Mouse (Mus musculus): ENCODE measurements at regions not wholly inside any gene's neighbourhood (a gene's known extent, or its start where the extent isn't known, plus 50 kb on each side); places are given as distances from the start of the nearest gene placed in this dataset.
A peak's percentile ranks its signal among the peaks of the same experiment; 100 is the strongest.

DNA sequence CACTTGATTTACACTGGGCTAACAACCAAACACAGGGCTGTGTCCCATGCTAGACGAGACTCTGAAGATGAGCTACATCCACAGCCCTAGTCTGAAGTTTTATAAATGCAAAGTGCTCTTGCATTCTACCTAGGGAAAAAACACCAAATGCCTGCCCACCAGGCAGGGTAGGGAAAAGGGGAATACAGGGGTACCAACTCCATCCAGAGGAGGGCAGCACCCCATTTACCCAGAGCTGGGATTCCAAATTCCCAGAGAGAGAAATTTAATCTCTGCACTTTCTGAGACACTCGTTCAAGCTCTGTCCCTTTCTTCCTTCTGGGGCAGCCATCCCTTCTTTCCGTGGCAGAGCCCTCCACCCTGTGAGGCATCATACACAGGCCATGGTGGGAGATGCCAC is 66.8 kb upstream of the Hdhd5 start:
- H3K4me2 ChIP-seq (ENCODE audit: low read depth, low read length): no peak overlapping the region
- DNase-seq (ENCODE audit: low spot score): no peak
- H3K27me3 ChIP-seq (replicated peaks; ENCODE audit: control insufficient read depth, insufficient read depth, low read length): no peaks in the 10 kb centered on the region
- WGBS: 33% methylated on average over 3 of the region's 3 CpGs
- no peaks in the 10 kb centered on the region for H3K4me1 ChIP-seq (ENCODE audit: control insufficient read depth, insufficient read depth, low read length)
- no peak overlapping the region for H3K4me3 ChIP-seq (ENCODE audit: low read depth, low read length)
- H3K9me3 ChIP-seq (ENCODE audit: control insufficient read depth, low read length): no peaks in the 10 kb centered on the region
- H3K36me3 ChIP-seq (ENCODE audit: control insufficient read depth, insufficient read depth, low read length): no peaks in the 10 kb centered on the region
- no peak overlapping the region for H3K27ac ChIP-seq (replicated peaks; ENCODE audit: low read depth, low read length)
- ATAC-seq (ENCODE audit: low read depth): no peak
- H3K9ac ChIP-seq (ENCODE audit: low read depth, low read length): no peak overlapping the region

GRCm38 (mm10) chr6:120596717-120597116 is 65.6 kb upstream of the Hdhd5 start:
- Histone ChIP-seq H3K4me1 (ENCODE audit: control insufficient read depth, insufficient read depth, low read length) (peaks cover 6% of the 10 kb centered on the region; the same call in 1 of the 2 replicates), H3K9ac (ENCODE audit: low read depth, low read length) (no peak overlapping the region), H3K4me3 (ENCODE audit: low read depth, low read length) (no peak overlapping the region), H3K27ac (replicated peaks; ENCODE audit: low read depth, low read length) (no peak overlapping the region), H3K9me3 (ENCODE audit: control insufficient read depth, low read length) (no peaks in the 10 kb centered on the region), H3K36me3 (ENCODE audit: control insufficient read depth, insufficient read depth, low read length) (no peaks in the 10 kb centered on the region), H3K27me3 (replicated peaks; ENCODE audit: control insufficient read depth, insufficient read depth, low read length) (no peaks in the 10 kb centered on the region), H3K4me2 (ENCODE audit: low read depth, low read length) (no peak overlapping the region)
- DNase-seq (ENCODE audit: low spot score) (no peak), ATAC-seq (ENCODE audit: low read depth) (no peak)
- 86% methylated on average over 3 of the region's 3 CpGs for WGBS

- no peaks in the 10 kb centered on the region for H3K27me3 ChIP-seq (replicated peaks; ENCODE audit: control insufficient read depth, insufficient read depth, low read length)
- H3K4me3 ChIP-seq (ENCODE audit: low read depth, low read length): no peak overlapping the region
- ATAC-seq (ENCODE audit: low read depth) (no peak), DNase-seq (ENCODE audit: low spot score) (no peak)
- no peak overlapping the region for H3K9ac ChIP-seq (ENCODE audit: low read depth, low read length)
- H3K4me2 ChIP-seq (ENCODE audit: low read depth, low read length): no peak overlapping the region
- H3K27ac ChIP-seq (replicated peaks; ENCODE audit: low read depth, low read length): no peak overlapping the region
- no peaks in the 10 kb centered on the region for H3K9me3 ChIP-seq (ENCODE audit: control insufficient read depth, low read length)
- no peaks in the 10 kb centered on the region for H3K36me3 ChIP-seq (ENCODE audit: control insufficient read depth, insufficient read depth, low read length)
- 89% methylated on average over 8 of the region's 8 CpGs for WGBS
- peaks cover 6% of the 10 kb centered on the region; the same call in 1 of the 2 replicates for H3K4me1 ChIP-seq (ENCODE audit: control insufficient read depth, insufficient read depth, low read length)
Measured at GRCm38 (mm10) chr6:120594463-120594862, 63.3 kb upstream of the Hdhd5 start.

DNA sequence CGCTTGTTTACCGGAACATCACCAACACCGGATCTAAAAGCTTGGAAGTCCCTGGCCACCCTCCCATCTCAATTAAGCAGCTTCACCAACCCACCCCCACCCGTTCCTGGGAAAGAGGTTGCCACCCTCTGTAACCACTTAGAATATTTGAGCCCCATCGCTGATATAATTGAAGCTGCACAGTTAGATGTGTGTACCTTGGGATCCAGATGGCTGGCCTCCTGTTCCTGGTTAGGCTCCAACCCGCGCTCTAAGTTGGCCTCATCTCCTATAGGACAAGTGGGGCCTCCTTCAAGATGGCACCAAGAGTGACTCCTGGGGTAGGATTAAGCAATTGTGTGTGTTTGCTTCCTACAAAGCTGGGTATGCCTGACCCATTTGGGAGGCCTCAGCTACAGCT is 61.6 kb upstream of the Hdhd5 start:
- Histone ChIP-seq H3K27me3 (replicated peaks; ENCODE audit: control insufficient read depth, insufficient read depth, low read length) (no peaks in the 10 kb centered on the region), H3K4me3 (ENCODE audit: low read depth, low read length) (no peak overlapping the region), H3K4me2 (ENCODE audit: low read depth, low read length) (no peak overlapping the region), H3K4me1 (ENCODE audit: control insufficient read depth, insufficient read depth, low read length) (peaks cover 6% of the 10 kb centered on the region; the same call in 1 of the 2 replicates), H3K27ac (replicated peaks; ENCODE audit: low read depth, low read length) (no peak overlapping the region), H3K9ac (ENCODE audit: low read depth, low read length) (no peak overlapping the region), H3K9me3 (ENCODE audit: control insufficient read depth, low read length) (no peaks in the 10 kb centered on the region), H3K36me3 (ENCODE audit: control insufficient read depth, insufficient read depth, low read length) (no peaks in the 10 kb centered on the region)
- 24% methylated on average over 7 of the region's 7 CpGs for WGBS
- ATAC-seq (ENCODE audit: low read depth) (no peak; the same call in none of the 2 replicates), DNase-seq (ENCODE audit: low spot score) (no peak)

GRCm38 (mm10) chr6:120592031-120592681 is 61.0 kb upstream of the Hdhd5 start:
- peaks cover 6% of the 10 kb centered on the region; the same call in 1 of the 2 replicates for H3K4me1 ChIP-seq (ENCODE audit: control insufficient read depth, insufficient read depth, low read length)
- WGBS: 7% methylated on average over 15 of the region's 17 CpGs
- H3K9ac ChIP-seq (ENCODE audit: low read depth, low read length): no peak overlapping the region
- H3K36me3 ChIP-seq (ENCODE audit: control insufficient read depth, insufficient read depth, low read length): no peaks in the 10 kb centered on the region
- no peaks in the 10 kb centered on the region for H3K9me3 ChIP-seq (ENCODE audit: control insufficient read depth, low read length)
- DNase-seq (ENCODE audit: low spot score) (peak; percentile 61), ATAC-seq (ENCODE audit: low read depth) (peak; percentile 83)
- H3K4me2 ChIP-seq (ENCODE audit: low read depth, low read length): peak overlapping the region; percentile 5
- H3K27me3 ChIP-seq (replicated peaks; ENCODE audit: control insufficient read depth, insufficient read depth, low read length): no peaks in the 10 kb centered on the region
- H3K4me3 ChIP-seq (ENCODE audit: low read depth, low read length): no peak overlapping the region
- no peak overlapping the region for H3K27ac ChIP-seq (replicated peaks; ENCODE audit: low read depth, low read length)

DNA sequence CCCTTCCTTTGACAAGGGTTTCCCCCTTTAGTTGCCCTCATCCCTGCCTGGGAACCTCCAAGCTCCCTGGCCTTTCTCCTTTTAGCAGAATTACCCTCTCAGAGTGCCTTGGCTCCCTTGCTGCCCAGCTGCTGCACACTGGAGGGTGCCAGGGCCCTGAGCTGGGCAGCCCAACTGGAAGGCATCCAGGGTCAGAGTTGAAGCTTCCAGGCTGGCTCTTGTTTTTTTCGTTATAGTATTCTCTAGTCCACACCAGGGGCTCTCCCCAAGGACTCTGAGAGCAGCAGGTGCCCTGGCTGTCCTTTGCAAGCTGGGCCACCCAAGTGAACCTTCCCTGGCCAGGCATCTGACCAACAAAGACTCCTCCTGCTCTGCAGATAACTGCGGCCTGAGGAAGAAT is 59.1 kb upstream of the Hdhd5 start:
- Histone ChIP-seq H3K4me3 (ENCODE audit: low read depth, low read length) (no peak overlapping the region), H3K27ac (replicated peaks; ENCODE audit: low read depth, low read length) (no peak overlapping the region), H3K27me3 (replicated peaks; ENCODE audit: control insufficient read depth, insufficient read depth, low read length) (no peaks in the 10 kb centered on the region), H3K9me3 (ENCODE audit: control insufficient read depth, low read length) (no peaks in the 10 kb centered on the region), H3K4me1 (ENCODE audit: control insufficient read depth, insufficient read depth, low read length) (peaks cover 6% of the 10 kb centered on the region; the same call in 1 of the 2 replicates), H3K4me2 (ENCODE audit: low read depth, low read length) (no peak overlapping the region), H3K36me3 (ENCODE audit: control insufficient read depth, insufficient read depth, low read length) (no peaks in the 10 kb centered on the region), H3K9ac (ENCODE audit: low read depth, low read length) (no peak overlapping the region)
- DNase-seq (ENCODE audit: low spot score): no peak
- no peak for ATAC-seq (ENCODE audit: low read depth)
- 77% methylated on average over 2 of the region's 2 CpGs for WGBS

GRCm38 (mm10) chr6:120588701-120589659 is 57.9 kb upstream of the Hdhd5 start:
- DNase-seq (ENCODE audit: low spot score) (no peak), ATAC-seq (ENCODE audit: low read depth) (no peak)
- Histone ChIP-seq H3K27ac (replicated peaks; ENCODE audit: low read depth, low read length) (no peak overlapping the region), H3K27me3 (replicated peaks; ENCODE audit: control insufficient read depth, insufficient read depth, low read length) (no peaks in the 10 kb centered on the region), H3K4me3 (ENCODE audit: low read depth, low read length) (no peak overlapping the region), H3K4me1 (ENCODE audit: control insufficient read depth, insufficient read depth, low read length) (peaks cover 6% of the 10 kb centered on the region; the same call in 1 of the 2 replicates), H3K36me3 (ENCODE audit: control insufficient read depth, insufficient read depth, low read length) (no peaks in the 10 kb centered on the region), H3K9ac (ENCODE audit: low read depth, low read length) (no peak overlapping the region), H3K9me3 (ENCODE audit: control insufficient read depth, low read length) (no peaks in the 10 kb centered on the region), H3K4me2 (ENCODE audit: low read depth, low read length) (no peak overlapping the region)
- 83% methylated on average over 11 of the region's 11 CpGs for WGBS

- H3K36me3 ChIP-seq (ENCODE audit: control insufficient read depth, insufficient read depth, low read length): no peaks in the 10 kb centered on the region
- H3K9me3 ChIP-seq (ENCODE audit: control insufficient read depth, low read length): no peaks in the 10 kb centered on the region
- DNase-seq (ENCODE audit: low spot score) (no peak), ATAC-seq (ENCODE audit: low read depth) (no peak)
- no peak overlapping the region for H3K27ac ChIP-seq (replicated peaks; ENCODE audit: low read depth, low read length)
- H3K4me2 ChIP-seq (ENCODE audit: low read depth, low read length): no peak overlapping the region
- WGBS: 53% methylated on average over 2 of the region's 2 CpGs
- no peaks in the 10 kb centered on the region for H3K27me3 ChIP-seq (replicated peaks; ENCODE audit: control insufficient read depth, insufficient read depth, low read length)
- no peak overlapping the region for H3K4me3 ChIP-seq (ENCODE audit: low read depth, low read length)
- H3K4me1 ChIP-seq (ENCODE audit: control insufficient read depth, insufficient read depth, low read length): 0 out of 2 replicates have a peak, but pooled peaks cover under 1% of the 10 kb centered on the region
- H3K9ac ChIP-seq (ENCODE audit: low read depth, low read length): no peak overlapping the region
Measured at GRCm38 (mm10) chr6:120585941-120586280, 54.8 kb upstream of the Hdhd5 start.
